Mouse (Mus musculus): ENCODE data around the gene Akap13. TPM values are rescaled to one million over a fixed set of nuclear protein-coding genes. Genes with fewer than 3 reads are reported as not detected.

Akap13 gene
- polyA plus RNA-seq, 1 experiment from 2014 or later = 19.4 TPM

DNA sequence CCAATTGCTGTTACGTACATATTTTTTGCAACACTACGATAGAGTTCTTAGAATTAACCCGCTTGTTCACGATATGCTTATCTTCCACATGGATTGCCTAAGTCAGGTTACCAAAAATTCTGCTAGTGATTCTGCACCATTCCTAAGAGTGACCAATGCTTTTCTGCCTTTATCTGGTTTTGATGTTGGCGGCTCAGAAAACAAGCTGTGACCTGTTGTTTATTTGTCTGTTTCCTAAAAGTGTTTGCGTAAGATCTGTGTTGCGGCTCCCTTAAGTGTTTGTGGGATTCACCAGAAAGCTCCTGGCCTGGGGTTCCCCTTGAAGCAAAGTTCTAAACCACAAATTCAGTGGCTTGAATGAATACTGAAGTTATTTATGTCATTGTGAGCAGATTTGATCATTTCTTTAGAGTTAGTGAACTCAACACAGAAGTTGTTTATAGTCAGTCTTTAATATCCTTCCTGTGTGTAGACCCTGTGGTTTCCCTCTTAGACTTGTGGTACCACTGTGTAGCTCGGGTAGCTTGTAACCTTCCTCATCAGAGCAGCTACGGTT is 201.0 kb downstream of the Akap13 start:
- H3K36me3 ChIP-seq = no peaks in the 10 kb centered on the region
- no peak for ATAC-seq (ENCODE audit: low FRiP score)
- no peak overlapping the region for H3K4me3 ChIP-seq
- H3K9ac ChIP-seq = no peak overlapping the region
- 93% methylated on average over 9 of the region's 9 CpGs for WGBS
- H3K4me2 ChIP-seq = no peak overlapping the region
- H3K4me1 ChIP-seq (replicated peaks) = no peaks in the 10 kb centered on the region
- H3K9me3 ChIP-seq = no peaks in the 10 kb centered on the region
- H3K27ac ChIP-seq = no peak overlapping the region
- no peaks in the 10 kb centered on the region for H3K27me3 ChIP-seq

DNA sequence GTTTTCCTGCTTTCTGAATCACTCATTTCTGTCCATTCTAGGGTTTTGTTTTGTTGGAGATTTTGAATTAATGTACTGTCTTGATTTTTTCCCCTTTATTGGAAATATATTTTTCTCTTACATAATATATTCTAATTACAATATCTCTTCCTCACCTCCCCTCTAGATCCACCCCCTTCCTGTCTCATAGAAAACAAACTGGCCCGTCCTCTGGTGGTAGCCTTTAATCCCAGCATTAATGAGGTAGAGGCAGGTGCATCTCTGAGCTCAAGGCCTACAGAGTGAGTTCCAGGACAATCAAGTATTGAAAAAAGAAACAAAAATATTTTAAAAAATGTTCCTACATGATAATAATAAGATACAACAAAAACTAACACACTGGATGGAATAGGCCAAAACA is 201.6 kb downstream of the Akap13 start:
- Histone ChIP-seq H3K4me3 (no peak overlapping the region), H3K9me3 (no peaks in the 10 kb centered on the region), H3K36me3 (no peaks in the 10 kb centered on the region), H3K4me2 (no peak overlapping the region), H3K9ac (no peak overlapping the region), H3K27ac (no peak overlapping the region), H3K4me1 (replicated peaks) (no peaks in the 10 kb centered on the region), H3K27me3 (no peaks in the 10 kb centered on the region)
- no peak for ATAC-seq (ENCODE audit: low FRiP score)
- 76% methylated on average over 1 of the region's 1 CpGs for WGBS

DNA sequence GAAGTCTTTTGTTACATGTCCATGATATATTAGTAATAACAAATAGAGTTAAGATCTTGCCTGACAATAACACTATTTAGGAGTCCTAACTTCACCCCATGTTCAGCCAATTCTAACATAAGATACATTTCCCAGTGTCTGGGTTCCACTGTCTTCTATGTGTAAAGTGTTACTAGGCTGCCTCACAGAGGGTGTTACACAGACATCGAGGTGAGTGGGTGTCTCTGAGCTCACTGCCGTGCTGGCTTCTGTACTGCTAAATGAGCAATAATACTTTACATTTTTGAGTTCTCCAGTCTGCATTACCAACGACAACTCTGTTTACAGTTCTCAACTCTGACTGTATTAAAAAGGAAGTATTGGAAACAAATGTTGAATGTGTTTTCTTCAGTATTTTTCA is 209.1 kb downstream of the Akap13 start:
- Histone ChIP-seq H3K4me1 (replicated peaks) (no peaks in the 10 kb centered on the region), H3K27ac (no peak overlapping the region), H3K9me3 (no peaks in the 10 kb centered on the region), H3K9ac (no peak overlapping the region), H3K36me3 (no peaks in the 10 kb centered on the region), H3K4me3 (no peak overlapping the region), H3K27me3 (no peaks in the 10 kb centered on the region), H3K4me2 (no peak overlapping the region)
- no peak for ATAC-seq (ENCODE audit: low FRiP score)
- WGBS = 93% methylated on average over 3 of the region's 3 CpGs

DNA sequence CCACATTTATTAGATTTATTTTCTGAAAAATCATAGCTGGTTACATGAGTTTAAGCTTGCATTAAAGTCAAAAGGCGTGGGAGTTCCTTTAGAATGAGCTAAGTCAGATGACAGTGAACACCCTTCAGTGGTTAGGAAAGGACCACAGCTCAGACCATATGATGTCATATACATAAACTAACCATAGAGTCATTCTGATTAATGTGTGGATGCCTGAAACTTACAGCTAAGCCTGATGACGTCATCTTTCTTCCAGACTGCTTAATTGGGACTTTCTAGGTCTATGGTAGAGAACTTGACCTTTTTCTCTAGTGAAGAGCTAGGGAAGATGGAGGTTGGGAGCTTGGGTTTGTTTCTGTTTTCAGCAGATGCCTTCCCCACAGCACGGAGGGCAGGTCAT is 211.6 kb downstream of the Akap13 start:
- WGBS = 95% methylated on average over 3 of the region's 3 CpGs
- H3K27me3 ChIP-seq = no peaks in the 10 kb centered on the region
- no peak overlapping the region for H3K27ac ChIP-seq
- H3K4me2 ChIP-seq = no peak overlapping the region
- H3K9ac ChIP-seq = no peak overlapping the region
- ATAC-seq (ENCODE audit: low FRiP score) = no peak
- no peaks in the 10 kb centered on the region for H3K36me3 ChIP-seq
- no peak overlapping the region for H3K4me3 ChIP-seq
- no peaks in the 10 kb centered on the region for H3K9me3 ChIP-seq
- no peaks in the 10 kb centered on the region for H3K4me1 ChIP-seq (replicated peaks)

DNA sequence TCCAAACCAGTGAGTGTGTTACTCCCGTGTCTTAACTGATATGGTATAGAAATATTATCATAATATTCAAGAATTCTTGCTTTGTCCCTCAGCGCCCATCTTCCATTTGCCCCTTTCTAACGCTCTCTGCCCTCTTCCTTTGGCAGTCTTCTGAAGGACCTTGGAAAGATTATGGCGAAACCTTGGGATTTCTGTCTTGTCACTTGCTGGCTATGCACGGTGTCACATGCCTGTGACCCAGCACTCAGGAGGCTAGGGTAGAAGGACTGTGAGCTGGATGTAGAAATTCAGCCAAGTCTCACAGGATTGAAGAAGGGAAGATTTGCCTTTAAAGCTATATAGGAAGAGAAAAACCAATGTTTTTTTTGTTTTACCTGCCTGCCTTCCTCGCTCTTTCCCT is 212.2 kb downstream of the Akap13 start:
- Histone ChIP-seq H3K4me1 (replicated peaks) (no peaks in the 10 kb centered on the region), H3K4me2 (no peak overlapping the region), H3K36me3 (no peaks in the 10 kb centered on the region), H3K27me3 (no peaks in the 10 kb centered on the region), H3K4me3 (no peak overlapping the region), H3K9me3 (no peaks in the 10 kb centered on the region), H3K9ac (no peak overlapping the region), H3K27ac (no peak overlapping the region)
- no peak for ATAC-seq (ENCODE audit: low FRiP score)
- WGBS = 93% methylated on average over 6 of the region's 6 CpGs

DNA sequence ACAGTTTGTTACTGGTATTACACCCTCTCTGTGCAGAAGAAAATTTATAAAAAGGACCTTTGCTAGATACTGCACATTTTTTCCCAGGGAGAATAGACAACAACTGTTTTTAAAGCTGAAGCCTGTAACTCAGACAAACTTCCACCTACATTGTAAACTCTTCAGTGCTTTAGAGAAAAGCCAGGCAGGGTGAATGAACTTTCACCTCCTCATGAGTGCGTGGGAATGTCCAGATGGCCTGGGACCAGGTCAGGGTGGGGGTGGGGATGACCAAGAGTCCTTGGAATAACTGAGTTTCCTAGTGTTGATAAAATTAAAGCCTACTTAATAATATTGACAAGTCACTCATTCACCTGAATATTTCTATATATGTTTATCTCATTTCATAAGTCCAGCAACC is 213.1 kb downstream of the Akap13 start:
- no peak overlapping the region for H3K4me3 ChIP-seq
- H3K36me3 ChIP-seq = no peaks in the 10 kb centered on the region
- H3K4me1 ChIP-seq (replicated peaks) = no peaks in the 10 kb centered on the region
- H3K27me3 ChIP-seq = no peaks in the 10 kb centered on the region
- H3K27ac ChIP-seq = no peak overlapping the region
- no peak overlapping the region for H3K4me2 ChIP-seq
- WGBS = 50% methylated on average over 1 of the region's 1 CpGs
- H3K9ac ChIP-seq = no peak overlapping the region
- ATAC-seq (ENCODE audit: low FRiP score) = no peak
- no peaks in the 10 kb centered on the region for H3K9me3 ChIP-seq

DNA sequence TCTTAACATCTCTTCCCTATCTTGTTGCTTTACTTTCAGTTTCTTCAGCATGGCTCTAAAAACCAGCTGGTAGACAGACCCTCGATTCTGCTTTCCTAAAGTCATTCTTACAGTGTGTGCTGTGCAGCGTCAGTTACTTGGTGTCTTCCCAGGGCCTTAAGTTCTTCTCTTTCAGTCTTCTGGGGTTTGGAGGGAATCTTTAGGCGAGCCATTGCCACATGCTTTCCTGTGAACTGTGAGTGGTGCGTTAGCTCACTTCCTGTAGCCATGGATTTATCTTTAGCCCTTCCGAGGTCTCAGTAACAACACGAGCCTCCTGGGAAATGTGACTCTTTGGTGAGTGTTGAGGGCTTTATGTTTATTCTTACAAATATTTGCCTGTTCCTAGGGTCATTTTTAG is 214.1 kb downstream of the Akap13 start:
- Histone ChIP-seq H3K4me3 (no peak overlapping the region), H3K36me3 (no peaks in the 10 kb centered on the region), H3K4me1 (replicated peaks) (no peaks in the 10 kb centered on the region), H3K9ac (no peak overlapping the region), H3K27me3 (no peaks in the 10 kb centered on the region), H3K27ac (no peak overlapping the region), H3K9me3 (no peaks in the 10 kb centered on the region), H3K4me2 (no peak overlapping the region)
- 82% methylated on average over 6 of the region's 6 CpGs for WGBS
- ATAC-seq (ENCODE audit: low FRiP score) = no peak

DNA sequence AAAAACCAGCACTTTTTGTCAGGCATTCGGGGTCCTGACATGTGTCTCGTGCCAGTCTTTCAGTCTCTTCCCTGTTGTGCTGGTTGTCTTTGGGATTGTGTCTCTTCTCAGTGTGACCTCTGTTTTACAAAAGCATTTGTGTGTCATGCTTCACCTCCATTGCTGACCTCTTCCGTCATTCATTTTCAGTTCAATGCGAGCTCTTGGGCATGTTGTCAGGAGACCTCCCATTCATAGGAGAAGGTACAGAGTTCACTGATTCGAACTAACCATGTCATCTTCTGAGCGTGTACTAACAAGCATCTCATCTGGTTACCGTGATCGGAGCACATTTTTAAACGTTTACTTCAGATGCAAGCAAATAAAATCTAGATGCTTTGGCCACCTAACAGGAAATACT is 224.3 kb downstream of the Akap13 start:
- H3K4me2 ChIP-seq = no peak overlapping the region
- H3K27ac ChIP-seq = no peak overlapping the region
- H3K9ac ChIP-seq = no peak overlapping the region
- 33% methylated on average over 9 of the region's 9 CpGs for WGBS
- no peaks in the 10 kb centered on the region for H3K9me3 ChIP-seq
- ATAC-seq (ENCODE audit: low FRiP score) = no peak
- H3K4me3 ChIP-seq = no peak overlapping the region
- H3K36me3 ChIP-seq = peaks cover 4% of the 10 kb centered on the region; the same call in 1 of the 2 replicates
- no peaks in the 10 kb centered on the region for H3K4me1 ChIP-seq (replicated peaks)
- H3K27me3 ChIP-seq = no peaks in the 10 kb centered on the region

DNA sequence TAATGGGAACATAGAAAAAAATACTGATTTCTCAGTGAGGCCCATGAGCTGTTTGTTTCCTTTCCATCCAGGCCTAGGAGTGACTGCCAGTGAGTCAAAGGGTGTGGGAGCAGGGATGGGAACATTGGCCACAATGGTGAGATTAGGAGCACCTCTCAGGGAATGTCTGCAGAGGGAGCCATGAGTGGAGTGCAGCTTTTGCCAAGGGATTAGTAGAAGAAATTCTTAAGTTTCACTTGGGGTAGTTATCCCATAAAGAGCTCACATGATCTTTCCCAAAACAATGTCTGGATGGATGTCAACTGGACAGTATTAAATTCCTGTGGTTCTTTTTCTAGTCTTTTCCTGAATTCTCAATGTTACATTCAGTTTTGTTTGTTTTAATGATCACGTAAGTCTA is 227.6 kb downstream of the Akap13 start:
- ATAC-seq (ENCODE audit: low FRiP score) = no peak
- 95% methylated on average over 1 of the region's 1 CpGs for WGBS

DNA sequence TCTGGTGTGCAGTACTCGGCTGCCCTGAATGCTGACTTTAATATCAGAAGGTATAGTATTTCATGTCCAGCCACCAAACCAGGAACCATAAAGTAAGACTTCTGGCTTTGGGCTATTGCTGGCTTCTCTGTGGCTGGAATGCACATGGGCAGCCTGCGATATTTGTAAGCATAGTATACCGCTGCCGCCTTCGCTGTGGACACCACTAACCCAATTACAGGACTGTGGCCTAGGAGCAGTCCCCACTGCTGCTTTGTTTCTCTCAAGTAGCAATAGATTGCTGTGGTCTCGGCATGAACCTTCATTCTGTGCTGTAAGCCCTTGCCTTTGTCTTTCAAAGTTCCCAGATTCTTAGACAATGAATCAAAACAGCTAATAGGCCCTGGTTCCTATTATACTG is 228.1 kb downstream of the Akap13 start:
- Histone ChIP-seq H3K9me3 (no peaks in the 10 kb centered on the region), H3K36me3 (no peaks in the 10 kb centered on the region), H3K4me3 (no peak overlapping the region), H3K4me2 (no peak overlapping the region), H3K27me3 (no peaks in the 10 kb centered on the region), H3K27ac (no peak overlapping the region), H3K4me1 (replicated peaks) (no peaks in the 10 kb centered on the region), H3K9ac (no peak overlapping the region)
- ATAC-seq (ENCODE audit: low FRiP score) = no peak
- 84% methylated on average over 6 of the region's 6 CpGs for WGBS

More for the DNA sequence above, 227.6 kb downstream of the Akap13 start:
- Histone ChIP-seq H3K27me3 (no peaks in the 10 kb centered on the region), H3K4me3 (no peak overlapping the region), H3K9me3 (no peaks in the 10 kb centered on the region), H3K9ac (no peak overlapping the region), H3K36me3 (no peaks in the 10 kb centered on the region), H3K4me1 (replicated peaks) (no peaks in the 10 kb centered on the region), H3K27ac (no peak overlapping the region), H3K4me2 (no peak overlapping the region)

DNA sequence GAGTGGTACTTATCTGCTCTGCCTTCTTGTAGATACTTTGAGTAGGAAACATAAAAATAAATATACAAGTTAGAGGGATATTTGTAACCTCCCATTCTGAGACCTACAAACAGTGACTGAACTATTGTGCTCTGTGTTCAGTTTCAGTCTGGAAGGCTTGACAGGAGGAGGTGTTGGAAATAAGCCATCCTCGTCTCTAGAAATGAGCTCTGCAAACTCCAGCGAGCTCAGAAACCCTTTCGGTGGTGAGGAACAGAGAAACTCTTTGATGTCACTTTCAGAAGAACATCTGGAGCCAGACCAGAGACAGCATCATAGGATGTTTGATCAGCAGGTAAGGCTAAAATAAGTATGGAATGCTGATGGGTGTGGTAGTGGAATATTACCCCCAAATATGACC is 229.6 kb downstream of the Akap13 start:
- Histone ChIP-seq H3K36me3 (peaks cover 4% of the 10 kb centered on the region; the same call in 1 of the 2 replicates), H3K27ac (no peak overlapping the region)

DNA sequence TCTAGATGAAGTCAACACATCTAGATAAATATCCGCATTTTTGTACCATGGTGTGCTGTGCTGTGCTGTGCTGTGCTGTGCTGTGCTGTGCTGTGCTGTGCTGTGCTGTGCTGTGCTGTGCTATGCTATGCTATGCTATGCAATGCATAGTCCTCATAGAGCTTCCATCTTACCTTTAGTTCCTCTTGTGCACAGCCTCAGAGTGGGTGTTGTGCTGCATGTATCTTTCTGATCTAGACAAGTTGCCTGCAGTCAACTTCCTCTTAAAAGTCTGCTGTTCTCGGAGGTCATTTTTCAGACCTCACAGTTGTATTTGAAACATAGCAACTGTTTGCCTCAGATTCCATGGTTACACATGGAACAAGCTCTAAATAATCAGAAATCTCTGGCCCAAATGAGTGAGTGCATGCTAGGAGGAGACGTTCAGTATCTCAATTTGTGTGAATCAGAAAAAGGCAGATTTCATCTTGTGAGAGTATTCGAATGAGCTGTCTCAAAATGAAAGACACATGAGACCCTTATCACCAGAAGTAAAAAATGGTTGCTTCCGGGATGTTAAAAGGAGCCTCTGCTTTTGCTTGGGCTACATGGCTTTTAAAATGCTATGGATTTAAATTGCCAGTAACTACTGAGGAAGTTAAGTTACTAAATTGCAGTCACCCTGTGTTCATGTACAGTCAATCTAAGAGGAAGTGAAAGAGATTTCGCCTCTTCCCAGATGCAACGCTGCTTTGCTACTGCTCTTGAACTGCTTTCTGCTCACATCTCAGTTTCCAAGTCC is 230.9 kb downstream of the Akap13 start:
- no peak overlapping the region for H3K9ac ChIP-seq
- ATAC-seq (ENCODE audit: low FRiP score) = no peak
- H3K36me3 ChIP-seq = peaks cover 4% of the 10 kb centered on the region; the same call in 1 of the 2 replicates
- H3K27me3 ChIP-seq = no peaks in the 10 kb centered on the region
- no peaks in the 10 kb centered on the region for H3K9me3 ChIP-seq
- no peak overlapping the region for H3K4me2 ChIP-seq
- no peak overlapping the region for H3K27ac ChIP-seq
- no peaks in the 10 kb centered on the region for H3K4me1 ChIP-seq (replicated peaks)
- no peak overlapping the region for H3K4me3 ChIP-seq
- WGBS = 92% methylated on average over 7 of the region's 7 CpGs

More for the DNA sequence above, 229.6 kb downstream of the Akap13 start:
- H3K4me2 ChIP-seq = no peak overlapping the region
- 92% methylated on average over 3 of the region's 3 CpGs for WGBS
- no peak overlapping the region for H3K4me3 ChIP-seq
- H3K9ac ChIP-seq = no peak overlapping the region
- no peaks in the 10 kb centered on the region for H3K27me3 ChIP-seq
- ATAC-seq (ENCODE audit: low FRiP score) = no peak
- H3K4me1 ChIP-seq (replicated peaks) = no peaks in the 10 kb centered on the region
- H3K9me3 ChIP-seq = no peaks in the 10 kb centered on the region

DNA sequence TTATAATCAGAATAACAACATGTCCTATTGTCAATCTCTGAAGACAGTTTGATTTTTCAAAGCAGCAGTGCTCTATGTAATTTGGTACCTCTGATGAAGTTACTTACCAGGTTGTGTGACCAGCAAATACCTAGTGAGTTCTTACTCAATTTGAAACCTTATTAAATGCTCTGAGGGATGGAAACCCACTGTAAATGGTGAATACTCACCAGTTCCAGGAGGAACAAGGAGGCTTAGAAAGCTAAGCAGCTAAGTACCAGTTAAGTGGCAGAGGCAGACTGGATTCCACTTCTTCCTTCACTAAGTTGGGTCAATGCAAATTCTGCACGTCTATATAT is 231.5 kb downstream of the Akap13 start:
- Histone ChIP-seq H3K27ac (no peak overlapping the region), H3K4me1 (replicated peaks) (no peaks in the 10 kb centered on the region), H3K4me3 (no peak overlapping the region), H3K9ac (no peak overlapping the region), H3K4me2 (no peak overlapping the region), H3K36me3 (peaks cover 4% of the 10 kb centered on the region; the same call in 1 of the 2 replicates), H3K27me3 (no peaks in the 10 kb centered on the region), H3K9me3 (no peaks in the 10 kb centered on the region)
- WGBS = 93% methylated on average over 1 of the region's 1 CpGs
- ATAC-seq (ENCODE audit: low FRiP score) = no peak
